Mouse (Mus musculus) CH12.LX (cell line): ENCODE measurements around the gene Dnph1.

Experiments used
- CTCF ChIP-seq, 2 experiments: IDR thresholded peaks in 1 of 2; conservative IDR thresholded peaks in 1 of 2; 2 replicates each; pipeline ENCODE4 v1.5.1; 2011 to 2012; ENCODE audit warnings: low read depth in 2 of 2, low read length in 2 of 2, improper control_type of control experiment in 1 of 2, inconsistent platforms in 1 of 2, mild to moderate bottlenecking in 1 of 2, moderate library complexity in 1 of 2
- E2F4 ChIP-seq: IDR thresholded peaks from 2 replicates; pipeline ENCODE4 v1.6.1; 2011; ENCODE audit warnings: low read depth, low read length, improper control_type of control experiment; ENCODE audit not compliant: insufficient replicate concordance
- EP300 ChIP-seq: IDR thresholded peaks from 2 replicates; pipeline ENCODE4 v1.6.1; 2011; ENCODE audit warnings: low read length, improper control_type of control experiment
- ETS1 ChIP-seq: conservative IDR thresholded peaks from 2 replicates; pipeline ENCODE4 v1.6.1; 2012; ENCODE audit warnings: low read depth, mild to moderate bottlenecking, inconsistent platforms, low read length, improper control_type of control experiment, moderate library complexity
- HCFC1 ChIP-seq: IDR thresholded peaks from 2 replicates; pipeline ENCODE4 v1.6.1; 2012; ENCODE audit warnings: low read depth, mild to moderate bottlenecking, inconsistent platforms, low read length, improper control_type of control experiment
- IRF4 ChIP-seq: IDR thresholded peaks from 2 replicates; pipeline ENCODE4 v1.6.1; 2014; ENCODE audit warnings: low read depth, mild to moderate bottlenecking, inconsistent platforms, low read length, improper control_type of control experiment
- KAT2A ChIP-seq: IDR thresholded peaks from 2 replicates; pipeline ENCODE4 v1.6.1; 2012; ENCODE audit warnings: low read length, improper control_type of control experiment, inconsistent platforms; ENCODE audit not compliant: insufficient replicate concordance
- POLR2A ChIP-seq: IDR thresholded peaks from 2 replicates; pipeline ENCODE4 v1.6.1; 2011; ENCODE audit warnings: low read depth, mild to moderate bottlenecking, improper control_type of control experiment, low read length
- USF1 ChIP-seq: IDR thresholded peaks from 2 replicates; pipeline ENCODE4 v1.6.1; 2014; ENCODE audit warnings: low read depth, mild to moderate bottlenecking, inconsistent platforms, low read length, improper control_type of control experiment
- USF2 ChIP-seq: conservative IDR thresholded peaks from 2 replicates; pipeline ENCODE4 v1.6.1; 2011; ENCODE audit warnings: low read depth, low read length, improper control_type of control experiment

GRCm38 (mm10) chr17:46476601-46477000 is 19.9 kb upstream of the Dnph1 start:
- TF ChIP-seq CTCF (conservative IDR thresholded peaks at IDR 0.05 in 1 of 2, IDR thresholded peaks at IDR 0.05 in 1 of 2; ENCODE audit: low read depth in 2 of 2, low read length in 2 of 2): no peak
- TF ChIP-seq POLR2A: no peak
- no peak for TF ChIP-seq USF1
- no peak for TF ChIP-seq E2F4
- no peak for TF ChIP-seq KAT2A
- no peak for TF ChIP-seq USF2
- TF ChIP-seq HCFC1: no peak
- TF ChIP-seq IRF4: no peak
- no peak for TF ChIP-seq ETS1
- no peak for TF ChIP-seq EP300
